Mouse (Mus musculus): ENCODE measurements at regions not wholly inside any gene's neighbourhood (a gene's known extent, or its start where the extent isn't known, plus 50 kb on each side); places are given as distances from the start of the nearest gene placed in this dataset.
A peak's percentile ranks its signal among the peaks of the same experiment; 100 is the strongest.

- Histone ChIP-seq H3K27me3 (replicated peaks; ENCODE audit: control insufficient read depth, insufficient read depth, low read length) (no peaks in the 10 kb centered on the region), H3K4me1 (replicated peaks; ENCODE audit: control insufficient read depth, insufficient read depth, low read length) (no peaks in the 10 kb centered on the region), H3K9me3 (ENCODE audit: control insufficient read depth, low read length) (no peaks in the 10 kb centered on the region), H3K9ac (ENCODE audit: low read length) (no peak overlapping the region), H3K4me3 (ENCODE audit: low read depth, low read length) (no peak overlapping the region), H3K4me2 (ENCODE audit: low read length) (no peak overlapping the region), H3K27ac (ENCODE audit: low read depth) (no peak overlapping the region), H3K36me3 (ENCODE audit: control insufficient read depth, insufficient read depth, low read length) (no peaks in the 10 kb centered on the region)
- no peak for ATAC-seq (replicated peaks; ENCODE audit: low FRiP score, low TSS enrichment, low read depth)
- DNase-seq (ENCODE audit: low spot score), result no peak
These were observed 56.0 kb upstream of the Gpc4 start for GRCm38 (mm10) chrX:52221016-52221415.

- Histone ChIP-seq H3K27ac (ENCODE audit: low read depth) (peak overlapping the region; percentile 38; the same call in 1 of the 2 replicates), H3K9me3 (ENCODE audit: control insufficient read depth, low read length) (no peaks in the 10 kb centered on the region), H3K4me2 (ENCODE audit: low read length) (no peak overlapping the region), H3K4me1 (replicated peaks; ENCODE audit: control insufficient read depth, insufficient read depth, low read length) (no peaks in the 10 kb centered on the region; the same call in 1 of the 2 replicates), H3K9ac (ENCODE audit: low read length) (no peak overlapping the region), H3K4me3 (ENCODE audit: low read depth, low read length) (no peak overlapping the region), H3K27me3 (replicated peaks; ENCODE audit: control insufficient read depth, insufficient read depth, low read length) (0 out of 2 replicates have a peak, but pooled peaks cover 2% of the 10 kb centered on the region), H3K36me3 (ENCODE audit: control insufficient read depth, insufficient read depth, low read length) (no peaks in the 10 kb centered on the region)
- DNase-seq (ENCODE audit: low spot score) (no peak), ATAC-seq (replicated peaks; ENCODE audit: low FRiP score, low TSS enrichment, low read depth) (no peak)
- 42% methylated on average over 6 of the region's 6 CpGs for WGBS
These were observed 52.2 kb upstream of the Gpc4 start for GRCm38 (mm10) chrX:52217189-52217789.

Measured in intestine, embryonic 14.5 days (tissue).